Mouse (Mus musculus): Measurements from ENCODE around the gene 1700122O11Rik.

DNA sequence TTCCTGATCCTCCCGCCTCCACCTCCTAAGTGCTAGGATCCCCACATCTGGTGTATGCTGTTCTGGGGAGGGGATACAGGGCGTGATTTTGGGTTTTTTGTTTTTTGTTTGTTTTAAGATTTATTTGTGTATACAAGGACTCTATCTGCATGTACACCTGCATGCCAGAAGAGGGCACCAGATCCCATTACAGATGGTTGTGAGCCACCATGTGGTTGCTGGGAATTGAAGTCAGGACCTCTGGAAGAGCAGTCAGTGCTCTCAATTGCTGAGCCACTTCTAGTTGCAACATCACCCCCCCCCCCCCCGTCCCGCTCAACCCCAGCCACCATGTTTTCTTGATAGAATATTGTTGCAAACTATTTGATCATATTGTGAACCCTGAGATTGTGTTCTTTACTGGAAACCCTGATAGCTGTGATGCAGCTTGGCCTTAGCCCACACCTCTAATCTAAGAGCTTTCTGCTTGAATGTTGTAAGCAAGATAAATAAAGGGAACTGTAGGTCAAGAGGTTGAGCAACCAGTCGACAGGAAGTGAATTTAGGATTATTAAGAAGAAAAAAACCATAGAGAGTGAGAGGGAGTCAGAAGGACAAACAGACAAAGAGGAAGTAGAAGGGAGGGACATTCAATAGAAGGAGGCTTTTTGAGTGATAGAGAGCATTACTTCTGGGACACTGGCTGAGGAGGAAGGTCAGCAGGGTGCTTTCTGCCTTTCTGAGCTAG is 5.2 kb upstream of the 1700122O11Rik start:
- TF ChIP-seq GATA1 (IDR thresholded peaks at IDR 0.05; ENCODE audit: borderline replicate concordance, low read length) = no peak
- TF ChIP-seq FLI1 (IDR thresholded peaks at IDR 0.05; ENCODE audit: low read length) = no peak

Measured in megakaryocyte, embryonic 14.5 days (primary cell).